Mouse (Mus musculus) forebrain, embryonic 10.5 days (tissue): Measurements from ENCODE around the gene Col6a2. TPM values are rescaled to one million over a fixed set of nuclear protein-coding genes. Genes with fewer than 3 reads are reported as not detected.

Source experiments
- DNase-seq: peaks from one replicate; pipeline ENCODE4 v3.0.0-alpha.2; 2017; ENCODE audit warnings: low spot score; ENCODE audit errors: extremely low spot score
- H3K27ac ChIP-seq: fragments of 300-500 bp; sonication (generic); 2 replicates; pipeline ENCODE4 v1.5.1; 2016; ENCODE audit warnings: mild to moderate bottlenecking
- H3K27me3 ChIP-seq: fragments of 300-500 bp; sonication (generic); 2 replicates; pipeline ENCODE4 v1.6.1; 2016; ENCODE audit warnings: mild to moderate bottlenecking; ENCODE audit not compliant: poor library complexity, severe bottlenecking
- H3K36me3 ChIP-seq: fragments of 300-500 bp; sonication (generic); replicated peaks from 2 replicates; pipeline ENCODE4 v1.6.1; 2016; ENCODE audit warnings: mild to moderate bottlenecking, moderate library complexity
- H3K4me1 ChIP-seq: fragments of 300-500 bp; sonication (generic); 2 replicates; pipeline ENCODE4 v1.6.1; 2016
- H3K4me3 ChIP-seq: fragments of 300-500 bp; sonication (generic); 2 replicates; pipeline ENCODE4 v1.5.1; 2016; ENCODE audit warnings: mild to moderate bottlenecking, moderate library complexity
- H3K9me3 ChIP-seq: fragments of 300-500 bp; sonication (generic); 2 replicates; pipeline ENCODE4 v1.6.1; 2016; ENCODE audit warnings: mild to moderate bottlenecking, moderate library complexity
- WGBS: fragments of 180-500 bp; shearing (Covaris S2); methylation state at CpG from one replicate; pipeline ENCODE4 v1.1.7; 2016; 5-methylcytosine and 5-hydroxymethylcytosine counted together
- polyA plus RNA-seq: library from polyadenylated mRNA; unstranded; fragments of >200 nt; fragmentation: Nextera tagmentation; extraction: Ambion mirVana; gene quantifications from 2 replicates; pipeline ENCODE4 v1.2.1, GENCODE M21; 2016

The Col6a2 gene
- polyA plus RNA-seq, 1 experiment from 2014 or later = 5.9 TPM

GRCm38 (mm10) chr10:76569996-76570685 lies 53.3 kb downstream of the Col6a2 start:
- H3K4me1 ChIP-seq = peaks cover 7% of the 10 kb centered on the region
- no peaks in the 10 kb centered on the region for H3K27me3 ChIP-seq
- H3K27ac ChIP-seq = no peak overlapping the region
- no peaks in the 10 kb centered on the region for H3K36me3 ChIP-seq
- no peaks in the 10 kb centered on the region for H3K9me3 ChIP-seq
- 89% methylated on average over 22 of the region's 22 CpGs for WGBS
- DNase-seq = no peak
- H3K4me3 ChIP-seq = no peak overlapping the region

GRCm38 (mm10) chr10:76561972-76562371 lies 61.5 kb downstream of the Col6a2 start, which contains the start of gene Spatc1l:
Spatc1l (plus strand) TSS chr10:76562272.
- H3K27me3 ChIP-seq = no peaks in the 10 kb centered on the region
- H3K9me3 ChIP-seq = no peaks in the 10 kb centered on the region
- H3K27ac ChIP-seq = no peak within 1 kb of the TSS
- 92% methylated on average over 10 of the region's 10 CpGs for WGBS
- DNase-seq = no peak
- 0 out of 2 replicates have a peak, but pooled peaks cover 2% of the 10 kb centered on the region for H3K36me3 ChIP-seq
- no peak within 1 kb of the TSS for H3K4me3 ChIP-seq
- no peaks in the 10 kb centered on the region for H3K4me1 ChIP-seq

GRCm38 (mm10) chr10:76554061-76554460 lies 69.4 kb downstream of the Col6a2 start:
- Histone ChIP-seq H3K27ac (no peak overlapping the region), H3K27me3 (no peaks in the 10 kb centered on the region), H3K9me3 (no peaks in the 10 kb centered on the region), H3K4me3 (no peak overlapping the region), H3K36me3 (peaks cover 70% of the 10 kb centered on the region), H3K4me1 (no peaks in the 10 kb centered on the region)
- WGBS = 91% methylated on average over 5 of the region's 5 CpGs
- DNase-seq = no peak

- Histone ChIP-seq H3K9me3 (no peaks in the 10 kb centered on the region), H3K27me3 (no peaks in the 10 kb centered on the region), H3K4me1 (no peaks in the 10 kb centered on the region), H3K27ac (no peak overlapping the region), H3K4me3 (no peak overlapping the region), H3K36me3 (peaks cover 93% of the 10 kb centered on the region)
- DNase-seq = no peak
- WGBS = 92% methylated on average over 3 of the region's 3 CpGs
Measured at GRCm38 (mm10) chr10:76551556-76551955, 71.9 kb downstream of the Col6a2 start.

GRCm38 (mm10) chr10:76550458-76550857 lies 73.0 kb downstream of the Col6a2 start:
- 82% methylated on average over 5 of the region's 5 CpGs for WGBS
- Histone ChIP-seq H3K27me3 (no peaks in the 10 kb centered on the region), H3K4me3 (no peak overlapping the region), H3K9me3 (no peaks in the 10 kb centered on the region), H3K27ac (no peak overlapping the region), H3K36me3 (peaks cover 96% of the 10 kb centered on the region), H3K4me1 (no peaks in the 10 kb centered on the region)
- no peak for DNase-seq

- no peaks in the 10 kb centered on the region for H3K4me1 ChIP-seq
- H3K9me3 ChIP-seq = no peaks in the 10 kb centered on the region
- H3K27me3 ChIP-seq = no peaks in the 10 kb centered on the region
- no peak overlapping the region for H3K4me3 ChIP-seq
- WGBS = 94% methylated on average over 8 of the region's 8 CpGs
- peaks cover 100% of the 10 kb centered on the region for H3K36me3 ChIP-seq
- H3K27ac ChIP-seq = no peak overlapping the region
- DNase-seq = no peak
Measured at GRCm38 (mm10) chr10:76548218-76548617, 75.2 kb downstream of the Col6a2 start.

- peaks cover 100% of the 10 kb centered on the region for H3K36me3 ChIP-seq
- 95% methylated on average over 8 of the region's 8 CpGs for WGBS
Measured at GRCm38 (mm10) chr10:76546566-76546965, 76.9 kb downstream of the Col6a2 start.

More at GRCm38 (mm10) chr10:76546566-76546965, 76.9 kb downstream of the Col6a2 start:
- Histone ChIP-seq H3K27me3 (no peaks in the 10 kb centered on the region), H3K9me3 (no peaks in the 10 kb centered on the region), H3K4me3 (no peak overlapping the region), H3K27ac (no peak overlapping the region), H3K4me1 (no peaks in the 10 kb centered on the region)
- no peak for DNase-seq

Other genes with a start within 250 kb of the Col6a2 start
- not detected in 2 replicates for gene AC141477.1, start 183.2 kb downstream of the Col6a2 start, polyA plus RNA-seq
- 21.5 and 25.0 TPM in 2 replicates for gene Pcnt, start 180.8 kb downstream of the Col6a2 start, polyA plus RNA-seq
- gene 2610028H24Rik, start 174.5 kb downstream of the Col6a2 start, polyA plus RNA-seq = not detected in 2 replicates
- gene Mcm3ap, start 154.7 kb downstream of the Col6a2 start, polyA plus RNA-seq = 74.8 and 81.7 TPM in 2 replicates
- gene Ybey, start 154.5 kb downstream of the Col6a2 start, polyA plus RNA-seq = 11.5 and 12.1 TPM in 2 replicates
- gene Lss, start 92.0 kb downstream of the Col6a2 start, polyA plus RNA-seq = 63.1 and 63.5 TPM in 2 replicates
- not detected in 2 replicates for gene Spatc1l, start 61.4 kb downstream of the Col6a2 start, polyA plus RNA-seq
- gene Ftcd, start 48.0 kb downstream of the Col6a2 start, polyA plus RNA-seq = not detected in 2 replicates
- gene Col6a1, start 102.5 kb upstream of the Col6a2 start, polyA plus RNA-seq = 3.2 TPM in 2 replicates